Mouse (Mus musculus) forebrain, postnatal 0 days (tissue): ENCODE results near the gene Dcp1b. TPM values are rescaled to one million over a fixed set of nuclear protein-coding genes. Genes with fewer than 3 reads are reported as not detected.
"Not testable (repeated sequence)": the region's sequence is repeated elsewhere in the genome, so short reads cannot be mapped to it uniquely, and the experiment has no call there.

ENCODE experiments used
- ATAC-seq: fragments of 200-750 bp; cut with Nextera tagmentation; 2 replicates; pipeline ENCODE4 v1.8.0; 2017; ENCODE audit warnings: mild to moderate bottlenecking, moderate library complexity
- DNase-seq: peaks from one replicate; pipeline ENCODE4 v3.0.0-alpha.2; 2015
- H3K27ac ChIP-seq: fragments of 300-500 bp; sonication (generic); 2 replicates; pipeline ENCODE4 v1.5.1; 2014; ENCODE audit warnings: low read depth, mild to moderate bottlenecking, antibody characterized with exemption, low read length, moderate library complexity, mixed read lengths
- H3K27me3 ChIP-seq: fragments of 300-500 bp; sonication (generic); 2 replicates; pipeline ENCODE4 v1.6.1; 2014; ENCODE audit warnings: mild to moderate bottlenecking, low read length, mixed read lengths; ENCODE audit not compliant: insufficient read depth
- H3K36me3 ChIP-seq: fragments of 300-500 bp; sonication (generic); 2 replicates; pipeline ENCODE4 v1.6.1; 2014; ENCODE audit warnings: mild to moderate bottlenecking, moderate library complexity; ENCODE audit not compliant: insufficient read depth
- H3K4me1 ChIP-seq: fragments of 300-500 bp; sonication (generic); 2 replicates; pipeline ENCODE4 v1.6.1; 2014; ENCODE audit warnings: antibody characterized with exemption; ENCODE audit not compliant: insufficient read depth
- H3K4me2 ChIP-seq: fragments of 300-500 bp; sonication (generic); 2 replicates; pipeline ENCODE4 v1.6.1; 2014; ENCODE audit warnings: low read depth, mild to moderate bottlenecking, moderate library complexity
- H3K4me3 ChIP-seq: fragments of 300-500 bp; sonication (generic); 2 replicates; pipeline ENCODE4 v1.5.1; 2014; ENCODE audit warnings: low read depth, low read length, mixed read lengths
- H3K9ac ChIP-seq: fragments of 300-500 bp; sonication (generic); 2 replicates; pipeline ENCODE4 v1.6.1; 2014; ENCODE audit warnings: mild to moderate bottlenecking
- H3K9me3 ChIP-seq: fragments of 300-500 bp; sonication (generic); 2 replicates; pipeline ENCODE4 v1.6.1; 2016; ENCODE audit warnings: low read length
- CTCF ChIP-seq: sonication (generic); IDR thresholded peaks from 2 replicates; pipeline ENCODE4 v1.5.1; 2016; ENCODE audit warnings: antibody characterized with exemption, control low read depth, low read depth
- WGBS: fragments of 180-500 bp; shearing (Covaris S2); extraction: QIAGEN DNeasy Blood & Tissue Kit; methylation state at CpG from one replicate; pipeline ENCODE4 v1.1.7; 2014; 5-methylcytosine and 5-hydroxymethylcytosine counted together
- polyA plus RNA-seq: library from polyadenylated mRNA; unstranded; fragments of >200 nt; fragmentation: Nextera tagmentation; extraction: Ambion mirVana; gene quantifications from 2 replicates; pipeline ENCODE4 v1.2.1, GENCODE M21; 2015
- total RNA-seq: library from RNA; depleted of rRNA; stranded (reverse); fragments of >200 nt; gene quantifications from 2 replicates; pipeline ENCODE4 v1.2.3, GENCODE M21; 2014

Gene Dcp1b
- total and polyA plus RNA-seq, 2 experiments from 2014 or later, result 12.5 to 29.6 TPM

DNA sequence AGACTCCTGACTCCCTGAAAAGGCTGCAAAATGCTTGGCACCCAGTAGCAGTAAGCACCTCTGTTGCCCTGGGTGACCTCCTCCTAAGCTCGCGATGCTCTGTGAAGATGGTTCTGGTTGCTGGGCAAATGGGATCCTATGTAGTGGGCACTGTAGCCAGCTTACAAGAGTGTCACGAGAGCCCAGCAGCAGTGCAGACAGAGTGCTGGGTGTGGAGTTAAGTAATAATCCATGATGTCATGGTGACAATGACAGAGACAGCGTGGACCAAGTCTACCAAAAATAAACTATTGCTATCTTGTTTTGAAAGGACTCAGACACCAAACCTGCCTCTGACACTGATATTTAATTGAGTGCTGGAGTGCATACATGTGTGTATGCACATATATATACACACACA is 26.5 kb downstream of the Dcp1b start:
- Histone ChIP-seq H3K4me1 (peaks cover 5% of the 10 kb centered on the region; the same call in 1 of the 2 replicates), H3K27ac (no peak overlapping the region), H3K9ac (no peak overlapping the region), H3K4me3 (no peak overlapping the region), H3K4me2 (no peak overlapping the region), H3K9me3 (no peaks in the 10 kb centered on the region), H3K27me3 (no peaks in the 10 kb centered on the region), H3K36me3 (peaks cover 14% of the 10 kb centered on the region)
- DNase-seq, result no peak
- no peak for ATAC-seq
- no peak for TF ChIP-seq CTCF
- 94% methylated on average over 4 of the region's 4 CpGs for WGBS

DNA sequence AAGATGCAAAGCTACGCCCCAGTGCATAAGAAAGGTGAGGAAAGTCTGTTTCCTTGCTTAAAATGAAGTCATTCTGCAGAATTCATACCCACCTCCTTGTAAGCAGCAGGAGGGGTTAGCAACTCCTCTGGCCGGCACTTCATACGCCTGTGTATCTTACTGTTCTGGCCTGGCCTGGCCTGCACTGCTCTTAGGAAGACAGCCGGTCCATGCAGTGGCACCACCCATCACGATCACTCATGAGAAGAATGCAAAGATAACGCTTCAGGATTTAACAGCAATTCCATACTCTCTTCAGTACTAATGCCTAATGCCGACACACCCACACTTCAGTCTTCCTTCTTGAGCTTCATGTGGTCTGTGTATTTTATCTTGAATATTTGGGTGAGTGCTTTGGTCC is 29.2 kb downstream of the Dcp1b start:
- Histone ChIP-seq H3K4me2 (no peak overlapping the region), H3K27me3 (no peaks in the 10 kb centered on the region), H3K4me3 (no peak overlapping the region), H3K4me1 (no peaks in the 10 kb centered on the region), H3K36me3 (peaks cover 14% of the 10 kb centered on the region), H3K9me3 (no peaks in the 10 kb centered on the region), H3K9ac (no peak overlapping the region), H3K27ac (no peak overlapping the region)
- 91% methylated on average over 7 of the region's 7 CpGs for WGBS
- no peak for TF ChIP-seq CTCF
- no peak for DNase-seq
- ATAC-seq, result no peak

DNA sequence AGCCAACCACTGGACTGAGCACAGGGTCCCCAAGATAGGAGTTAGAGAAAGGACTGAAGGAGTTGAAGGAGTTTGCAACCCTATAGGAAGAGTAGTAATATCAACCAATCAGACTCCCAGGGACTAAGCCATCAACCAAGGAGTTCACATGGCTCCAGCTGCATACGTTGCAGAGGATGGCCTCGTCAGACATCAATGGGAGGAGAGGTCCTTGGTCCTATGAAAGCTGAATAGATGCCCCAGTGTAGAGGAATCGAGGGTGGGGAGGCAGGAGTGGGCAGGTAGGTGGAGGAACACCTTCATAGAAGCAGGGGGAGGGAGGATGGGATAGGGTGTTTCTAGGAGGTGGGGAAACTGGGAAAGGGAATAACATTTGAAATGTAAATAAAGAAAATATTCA is 29.9 kb downstream of the Dcp1b start:
- H3K4me2 ChIP-seq, result no peak overlapping the region
- H3K27me3 ChIP-seq, result no peaks in the 10 kb centered on the region
- DNase-seq (no peak), ATAC-seq (no peak)
- TF ChIP-seq CTCF, result no peak
- no peaks in the 10 kb centered on the region for H3K4me1 ChIP-seq
- H3K9ac ChIP-seq, result no peak overlapping the region
- no peaks in the 10 kb centered on the region for H3K9me3 ChIP-seq
- H3K36me3 ChIP-seq, result peaks cover 14% of the 10 kb centered on the region
- no peak overlapping the region for H3K4me3 ChIP-seq
- WGBS, result 56% methylated on average over 3 of the region's 3 CpGs
- no peak overlapping the region for H3K27ac ChIP-seq

GRCm38 (mm10) chr6:119206006-119206405 is 31.0 kb downstream of the Dcp1b start:
- not testable (repeated sequence) for H3K27me3 ChIP-seq, H3K4me3 ChIP-seq, H3K27ac ChIP-seq, H3K4me1 ChIP-seq, H3K9ac ChIP-seq, ATAC-seq, DNase-seq, H3K9me3 ChIP-seq, H3K4me2 ChIP-seq
- peaks cover 14% of the 10 kb centered on the region for H3K36me3 ChIP-seq
- WGBS, result 83% methylated on average over 7 of the region's 7 CpGs

GRCm38 (mm10) chr6:119213375-119213774 is 38.3 kb downstream of the Dcp1b start:
- Histone ChIP-seq H3K4me2 (no peak overlapping the region), H3K9me3 (no peaks in the 10 kb centered on the region), H3K4me1 (no peaks in the 10 kb centered on the region), H3K4me3 (no peak overlapping the region), H3K27me3 (no peaks in the 10 kb centered on the region), H3K36me3 (peaks cover 35% of the 10 kb centered on the region), H3K27ac (no peak overlapping the region), H3K9ac (no peak overlapping the region)
- WGBS, result 94% methylated on average over 5 of the region's 5 CpGs
- no peak for TF ChIP-seq CTCF
- DNase-seq (no peak), ATAC-seq (no peak)

GRCm38 (mm10) chr6:119214190-119214589 is 39.1 kb downstream of the Dcp1b start:
- Histone ChIP-seq H3K27ac (no peak overlapping the region), H3K27me3 (no peaks in the 10 kb centered on the region), H3K9me3 (no peaks in the 10 kb centered on the region), H3K4me3 (no peak overlapping the region), H3K9ac (no peak overlapping the region), H3K4me1 (no peaks in the 10 kb centered on the region), H3K4me2 (no peak overlapping the region), H3K36me3 (peaks cover 36% of the 10 kb centered on the region)
- 66% methylated on average over 6 of the region's 6 CpGs for WGBS
- TF ChIP-seq CTCF, result no peak
- ATAC-seq (no peak), DNase-seq (no peak)

DNA sequence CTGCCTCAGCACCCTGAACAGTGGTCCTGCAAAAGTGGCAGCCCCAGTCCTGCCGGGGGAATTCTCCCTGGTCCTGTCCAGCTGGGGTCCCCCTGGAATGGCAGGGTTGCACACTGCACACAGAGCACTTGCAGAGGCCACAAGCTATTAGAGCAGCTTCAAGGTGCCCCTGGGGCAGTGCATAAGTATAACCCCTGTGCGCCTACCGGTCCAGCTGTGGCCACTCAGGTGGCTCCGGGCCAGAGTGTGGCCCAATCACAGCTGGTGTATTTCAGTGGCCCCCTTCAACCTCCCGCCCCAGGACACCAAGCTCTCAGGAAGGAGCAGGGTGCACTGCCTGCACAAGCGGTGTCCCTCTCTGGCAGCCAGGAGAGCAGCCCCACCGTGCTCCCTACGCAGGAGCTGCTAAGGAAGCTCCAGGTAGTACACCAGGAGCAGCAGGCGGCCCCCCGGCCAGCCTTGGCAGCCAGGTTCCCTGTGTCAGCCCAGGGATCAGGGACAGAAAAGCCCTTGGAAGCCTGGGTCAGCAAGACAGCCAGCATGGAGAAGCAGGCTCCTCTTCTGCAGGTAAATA is 40.1 kb downstream of the Dcp1b start:
- ATAC-seq, result no peak
- Histone ChIP-seq H3K4me1 (no peaks in the 10 kb centered on the region), H3K36me3 (peaks cover 36% of the 10 kb centered on the region), H3K4me2 (no peak overlapping the region), H3K27ac (no peak overlapping the region), H3K9ac (no peak overlapping the region), H3K4me3 (no peak overlapping the region), H3K27me3 (no peaks in the 10 kb centered on the region), H3K9me3 (no peaks in the 10 kb centered on the region)
- no peak for TF ChIP-seq CTCF
- DNase-seq, result no peak
- 98% methylated on average over 10 of the region's 10 CpGs for WGBS
